Mouse (Mus musculus) embryonic fibroblast, embryonic 13.5 days (primary cell): ENCODE results near the gene Naa50.

Experiments
- CTCF ChIP-seq: IDR thresholded peaks from 2 replicates; pipeline ENCODE4 v1.5.1; 2011; ENCODE audit warnings: mild to moderate bottlenecking, control low read depth, low read length, moderate library complexity, borderline replicate concordance; ENCODE audit not compliant: insufficient read depth
- POLR2A ChIP-seq: IDR thresholded peaks from 2 replicates; pipeline ENCODE4 v1.6.1; 2011; ENCODE audit warnings: low read depth, mild to moderate bottlenecking, control low read depth, low read length, moderate library complexity

GRCm38 (mm10) chr16:44211054-44211414 lies 71.4 kb downstream of the Naa50 start:
- TF ChIP-seq CTCF: no peak
- TF ChIP-seq POLR2A: no peak
